Mouse (Mus musculus) adrenal gland, adult 18-20 months (tissue): Measurements from ENCODE around the gene Pde6h. TPM values are rescaled to one million over a fixed set of nuclear protein-coding genes. Genes with fewer than 3 reads are reported as not detected.
"Not testable (repeated sequence)": the region's sequence is repeated elsewhere in the genome, so short reads cannot be mapped to it uniquely, and the experiment has no call there.

ENCODE experiments used
- DNase-seq, 2 experiments: peaks; one replicate each; pipeline ENCODE4 v3.0.0; 2021 to 2022; ENCODE audit warnings: low spot score in 2 of 2
- total RNA-seq, 2 experiments: library from RNA; stranded (reverse); gene quantifications; 1 replicate in 1 of 2; 2 replicates in 1 of 2; pipeline ENCODE4 v1.2.3; 2021

Pde6h gene
- total RNA-seq, 2 experiments from 2014 or later: not detected

- not testable (repeated sequence) for DNase-seq
Measured at GRCm38 (mm10) chr6:136968877-136969276, 45.2 kb downstream of the Pde6h start.

GRCm38 (mm10) chr6:136979274-136980082 is 55.8 kb downstream of the Pde6h start:
- DNase-seq: no peak

- DNase-seq: no peak
Measured at GRCm38 (mm10) chr6:136980331-136980746, 56.7 kb downstream of the Pde6h start.

- DNase-seq: no peak
Measured at GRCm38 (mm10) chr6:136982581-136982980, 58.9 kb downstream of the Pde6h start.

GRCm38 (mm10) chr6:136983201-136983600 is 59.6 kb downstream of the Pde6h start:
- DNase-seq: no peak

GRCm38 (mm10) chr6:136986019-136986418 is 62.4 kb downstream of the Pde6h start:
- DNase-seq: no peak

- no peak for DNase-seq
Measured at GRCm38 (mm10) chr6:136986718-136987117, 63.1 kb downstream of the Pde6h start.

- DNase-seq: no peak
Measured at GRCm38 (mm10) chr6:136988536-136989060, 65.0 kb downstream of the Pde6h start.

GRCm38 (mm10) chr6:136989824-136990497 is 66.3 kb downstream of the Pde6h start:
- no peak for DNase-seq

GRCm38 (mm10) chr6:136990557-136990956 is 66.9 kb downstream of the Pde6h start:
- no peak for DNase-seq

- no peak for DNase-seq
Measured at GRCm38 (mm10) chr6:136993574-136993973, 69.9 kb downstream of the Pde6h start.

- no peak for DNase-seq
Measured at GRCm38 (mm10) chr6:136995533-136995932, 71.9 kb downstream of the Pde6h start.

- DNase-seq: no peak
Measured at GRCm38 (mm10) chr6:136996336-136996735, 72.7 kb downstream of the Pde6h start.

GRCm38 (mm10) chr6:136998181-136998580 is 74.5 kb downstream of the Pde6h start:
- no peak for DNase-seq

GRCm38 (mm10) chr6:136999009-136999408 is 75.4 kb downstream of the Pde6h start:
- no peak for DNase-seq

GRCm38 (mm10) chr6:136999707-137000446 is 76.2 kb downstream of the Pde6h start:
- DNase-seq: no peak

GRCm38 (mm10) chr6:137000706-137001105 is 77.1 kb downstream of the Pde6h start:
- no peak for DNase-seq

GRCm38 (mm10) chr6:137001267-137002168 is 77.9 kb downstream of the Pde6h start:
- DNase-seq: no peak

- no peak for DNase-seq
Measured at GRCm38 (mm10) chr6:137002169-137002514, 78.5 kb downstream of the Pde6h start.

GRCm38 (mm10) chr6:137004359-137004758 is 80.7 kb downstream of the Pde6h start:
- no peak for DNase-seq
